Mouse (Mus musculus): ENCODE measurements around the gene Snx4.

Gene Snx4

GRCm38 (mm10) chr16:33267616-33268253, 16.5 kb downstream of the Snx4 start:
- in situ Hi-C loops (cut with MboI, MseI) = no loop called here

GRCm38 (mm10) chr16:33271824-33272223, 20.6 kb downstream of the Snx4 start:
- in situ Hi-C loops (cut with MboI, MseI) = no loop called here

GRCm38 (mm10) chr16:33283079-33283478, 31.8 kb downstream of the Snx4 start:
- in situ Hi-C loops (cut with MboI, MseI) = no loop called here

GRCm38 (mm10) chr16:33288536-33288935, 37.3 kb downstream of the Snx4 start:
- in situ Hi-C loops (cut with MboI, MseI) = no loop called here

- in situ Hi-C loops (cut with MboI, MseI) = no loop called here
These were observed 38.7 kb downstream of the Snx4 start for GRCm38 (mm10) chr16:33289981-33290380.

- in situ Hi-C loops (cut with MboI, MseI) = no loop called here
These were observed 41.0 kb downstream of the Snx4 start for GRCm38 (mm10) chr16:33292241-33292640.

- in situ Hi-C loops (cut with MboI, MseI) = no loop called here
These were observed 43.4 kb downstream of the Snx4 start for GRCm38 (mm10) chr16:33294681-33295080.

GRCm38 (mm10) chr16:33295321-33295720, 44.1 kb downstream of the Snx4 start:
- in situ Hi-C loops (cut with MboI, MseI) = no loop called here

DNA sequence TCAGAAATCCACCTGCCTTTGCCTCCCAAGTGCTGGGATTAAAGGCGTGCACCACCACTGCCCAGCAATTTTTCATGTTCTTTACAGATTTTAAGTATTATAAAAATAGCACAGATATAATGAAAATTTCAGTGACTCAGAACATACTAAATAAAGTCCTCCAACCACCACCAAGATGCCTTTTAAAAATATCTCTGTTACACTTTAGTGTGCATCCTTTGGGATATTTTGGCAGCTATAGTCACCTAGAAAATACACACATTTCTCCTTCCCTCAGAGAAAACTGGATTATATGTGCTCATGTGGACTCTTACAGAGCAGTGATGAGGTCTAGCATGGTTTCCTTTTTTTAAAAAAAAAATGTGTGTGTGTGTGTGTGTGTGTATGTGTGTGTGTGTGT, 46.3 kb downstream of the Snx4 start:
- in situ Hi-C loops (cut with MboI, MseI) = no loop called here

- in situ Hi-C loops (cut with MboI, MseI) = no loop called here
These were observed 55.4 kb downstream of the Snx4 start for GRCm38 (mm10) chr16:33306633-33307070.

GRCm38 (mm10) chr16:33307761-33308160, 56.5 kb downstream of the Snx4 start:
- in situ Hi-C loops (cut with MboI, MseI) = no loop called here

DNA sequence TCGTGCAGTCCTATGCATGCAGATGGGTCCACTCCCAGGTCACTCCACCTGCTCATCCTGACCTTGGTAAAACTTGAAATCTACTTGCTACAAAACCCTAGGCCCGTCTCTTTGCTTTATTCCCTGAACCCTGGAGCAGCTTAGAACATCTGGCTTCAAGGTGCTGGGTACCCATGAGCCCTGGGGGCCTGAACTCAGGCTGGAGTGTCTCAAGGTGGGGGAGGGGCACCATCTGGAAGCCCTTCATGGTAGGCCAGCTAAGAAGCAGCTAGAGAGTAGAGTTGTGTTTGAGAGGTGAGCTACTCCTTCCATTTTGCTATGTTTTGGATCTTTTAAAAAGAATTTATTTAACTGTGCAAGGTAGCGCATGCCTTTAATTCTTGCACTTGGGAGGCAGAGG, 57.8 kb downstream of the Snx4 start:
- in situ Hi-C loops (cut with MboI, MseI) = no loop called here

DNA sequence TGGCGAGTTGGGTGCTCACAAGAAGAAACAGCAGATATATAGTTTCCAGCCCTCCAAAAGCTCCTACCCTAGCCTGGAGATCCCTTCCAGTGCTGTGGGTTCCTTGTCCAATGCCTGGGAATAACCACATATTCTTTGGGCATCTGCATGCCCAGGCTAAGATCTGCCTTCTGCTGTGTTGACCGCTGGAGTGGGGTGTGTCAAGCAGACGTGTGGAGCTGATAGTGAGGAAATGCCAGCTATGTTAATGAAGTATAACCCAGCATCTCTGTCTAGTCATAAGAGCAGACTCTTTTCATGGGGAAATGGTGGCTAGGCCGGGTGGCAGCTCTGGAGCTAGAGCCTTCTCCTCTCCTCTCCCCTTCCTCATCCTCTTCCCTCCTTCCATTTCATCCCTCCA, 64.4 kb downstream of the Snx4 start:
- in situ Hi-C loops (cut with MboI, MseI) = no loop called here

GRCm38 (mm10) chr16:33317646-33318045, 66.4 kb downstream of the Snx4 start:
- in situ Hi-C loops (cut with MboI, MseI) = no loop called here

GRCm38 (mm10) chr16:33318059-33318458, 66.8 kb downstream of the Snx4 start:
- in situ Hi-C loops (cut with MboI, MseI) = no loop called here

- in situ Hi-C loops (cut with MboI, MseI) = no loop called here
These were observed 74.6 kb downstream of the Snx4 start for GRCm38 (mm10) chr16:33325704-33326455.

GRCm38 (mm10) chr16:33326589-33326988, 75.3 kb downstream of the Snx4 start:
- in situ Hi-C loops (cut with MboI, MseI) = no loop called here

GRCm38 (mm10) chr16:33327101-33327500, 75.9 kb downstream of the Snx4 start:
- in situ Hi-C loops (cut with MboI, MseI) = no loop called here

- in situ Hi-C loops (cut with MboI, MseI) = no loop called here
These were observed 81.8 kb downstream of the Snx4 start for GRCm38 (mm10) chr16:33333015-33333414.

- in situ Hi-C loops (cut with MboI, MseI) = no loop called here
These were observed 85.9 kb downstream of the Snx4 start for GRCm38 (mm10) chr16:33337177-33337576.

DNA sequence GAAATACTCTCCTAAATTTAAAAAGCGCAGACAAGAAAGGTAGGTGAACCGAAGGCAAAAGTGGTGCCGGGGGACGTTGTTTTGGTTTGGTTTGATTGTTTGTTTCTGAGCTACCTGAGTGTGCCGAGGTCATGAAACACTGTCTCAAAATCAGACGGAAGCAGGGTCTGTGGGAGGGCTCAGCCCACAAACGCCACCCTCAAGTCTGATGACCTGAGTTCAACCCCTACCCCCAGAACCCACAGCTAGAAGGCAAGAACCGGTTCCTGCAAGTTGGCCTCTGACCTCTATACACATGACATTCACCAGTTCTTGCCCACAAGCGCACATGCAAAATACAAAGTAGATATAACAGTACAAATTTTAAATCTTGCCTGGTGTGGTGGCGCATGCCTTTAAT, 86.4 kb downstream of the Snx4 start:
- in situ Hi-C loops (cut with MboI, MseI) = no loop called here

- in situ Hi-C loops (cut with MboI, MseI) = no loop called here
These were observed 87.2 kb downstream of the Snx4 start for GRCm38 (mm10) chr16:33338492-33338891.

GRCm38 (mm10) chr16:33339476-33339875, 88.2 kb downstream of the Snx4 start:
- in situ Hi-C loops (cut with MboI, MseI) = no loop called here

All from T-helper 2 cell (primary cell).